Mouse (Mus musculus) kidney, postnatal 25 days (tissue): ENCODE results near the gene Fbxw10.

Source experiments
- DNase-seq, 2 experiments: peaks; one replicate each; pipeline ENCODE4 v3.0.0; 2021; ENCODE audit warnings: mixed read lengths in 2 of 2

Fbxw10 gene

DNA sequence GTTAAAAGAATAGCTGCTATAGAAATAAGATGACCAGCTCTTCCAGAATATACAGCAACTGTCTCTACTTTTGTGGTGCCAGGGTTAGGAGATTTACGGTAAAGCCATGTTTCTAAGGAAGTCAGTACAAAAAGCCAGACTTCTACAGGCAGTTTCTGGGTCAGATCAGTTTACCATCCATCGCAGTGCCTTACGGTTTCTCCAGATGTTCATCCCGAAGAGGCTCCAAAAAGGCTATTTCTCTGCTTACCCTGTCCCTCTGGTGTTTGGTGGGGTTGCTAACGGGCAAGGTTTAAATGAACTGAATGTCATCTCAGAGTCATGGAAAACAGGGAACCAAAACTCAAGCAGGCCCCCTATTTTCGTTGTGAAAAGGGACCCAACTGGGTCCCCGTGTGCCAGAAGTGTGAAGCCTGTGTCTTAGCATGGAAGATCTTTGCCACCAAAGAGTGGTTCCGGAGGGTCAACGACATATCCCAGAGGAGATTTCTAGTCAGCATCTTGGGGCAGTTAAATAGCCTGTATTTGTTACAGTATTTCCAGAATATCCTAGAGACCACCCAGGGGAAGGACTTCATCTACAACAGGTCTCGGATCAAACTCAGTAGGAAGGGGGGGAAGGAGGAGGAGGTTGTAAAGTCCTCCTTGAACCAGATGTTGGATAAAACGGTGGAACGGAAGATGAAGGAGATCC, at the start of gene Fbxw10:
Gene Fbxw10, plus strand, starts transcription at position 109 of the 694 bp plus-strand sequence.
- DNase-seq, result peak in 1 of 2 experiments; percentile 5

DNA sequence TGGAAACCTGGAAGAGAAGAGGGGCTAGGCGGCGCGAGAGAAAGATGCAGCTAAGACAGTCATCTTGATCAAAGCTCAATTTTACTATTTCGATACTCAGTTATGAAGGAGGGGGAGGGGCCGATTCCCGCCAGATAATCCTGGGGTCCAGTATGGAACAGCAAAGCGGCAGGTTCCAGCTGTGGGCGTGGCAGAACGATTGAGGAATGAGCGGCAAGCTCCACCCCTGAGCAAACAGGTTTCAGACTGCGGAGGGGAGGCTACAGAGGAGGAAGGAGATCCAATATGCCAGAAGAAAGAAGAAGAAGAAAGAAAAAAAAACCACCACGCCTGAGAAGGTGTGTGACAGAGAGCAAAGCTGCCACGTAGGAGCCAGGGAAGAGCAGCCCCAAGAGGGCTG, 42.8 kb upstream of the Fbxw10 start:
- no peak for DNase-seq

DNA sequence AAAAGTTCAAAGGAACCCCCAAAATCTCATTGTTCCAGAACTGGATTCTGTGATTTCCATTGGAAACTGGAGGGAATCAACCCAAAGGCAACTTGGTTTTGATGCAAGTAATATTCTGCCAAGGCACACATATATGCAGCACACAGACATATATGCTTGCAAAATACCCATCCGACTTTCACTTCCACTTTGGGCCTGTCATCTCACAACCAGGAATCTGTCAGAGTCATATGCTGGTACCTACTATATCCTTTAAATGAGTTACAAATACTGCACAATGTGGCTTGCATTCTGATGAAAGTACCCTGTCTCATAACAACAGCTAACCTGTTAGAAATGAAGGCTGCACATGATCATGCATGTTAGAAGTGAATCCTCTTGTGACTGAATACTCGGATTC, 38.9 kb upstream of the Fbxw10 start:
- DNase-seq, result no peak

DNA sequence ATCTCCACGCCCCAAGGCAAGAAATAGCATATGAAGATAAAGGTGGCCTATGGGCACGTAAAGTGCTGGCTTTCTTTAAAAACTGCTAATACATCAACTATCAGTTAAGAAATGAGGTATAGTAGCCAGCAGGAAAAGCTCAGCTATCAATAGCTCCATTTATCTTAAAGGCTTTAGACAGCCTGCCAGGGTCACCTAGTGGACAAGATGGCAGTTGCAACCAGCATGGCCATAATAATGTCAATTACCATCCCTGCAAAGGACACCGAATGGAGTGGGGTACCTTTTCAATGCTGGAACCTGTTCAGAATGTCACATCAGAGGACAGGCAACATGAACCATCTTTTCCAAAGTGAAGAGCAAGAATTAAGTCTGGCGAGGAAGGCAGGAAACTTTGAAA, 37.7 kb upstream of the Fbxw10 start:
- DNase-seq, result peak in 1 of 2 experiments; percentile 40

DNA sequence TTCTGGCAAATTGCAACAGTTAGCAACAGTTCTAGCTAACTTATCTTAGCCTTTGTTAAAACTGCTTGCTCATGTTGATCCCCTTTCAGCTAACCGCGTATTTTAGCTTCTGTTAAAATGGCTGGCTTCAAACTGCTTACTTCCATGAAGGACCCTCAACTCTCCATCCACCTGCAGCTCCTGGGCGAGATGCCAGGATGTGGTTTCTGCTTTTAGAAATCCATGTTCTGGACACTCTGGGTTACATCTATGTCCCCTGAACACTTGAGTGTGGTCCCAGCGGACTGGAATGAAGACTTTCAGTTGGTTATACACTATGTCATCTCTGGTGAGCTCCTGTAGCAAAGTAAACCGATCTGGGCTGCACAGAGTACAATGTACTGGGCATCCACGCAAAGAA, 34.6 kb upstream of the Fbxw10 start:
- peak in 1 of 2 experiments; percentile 41 for DNase-seq

DNA sequence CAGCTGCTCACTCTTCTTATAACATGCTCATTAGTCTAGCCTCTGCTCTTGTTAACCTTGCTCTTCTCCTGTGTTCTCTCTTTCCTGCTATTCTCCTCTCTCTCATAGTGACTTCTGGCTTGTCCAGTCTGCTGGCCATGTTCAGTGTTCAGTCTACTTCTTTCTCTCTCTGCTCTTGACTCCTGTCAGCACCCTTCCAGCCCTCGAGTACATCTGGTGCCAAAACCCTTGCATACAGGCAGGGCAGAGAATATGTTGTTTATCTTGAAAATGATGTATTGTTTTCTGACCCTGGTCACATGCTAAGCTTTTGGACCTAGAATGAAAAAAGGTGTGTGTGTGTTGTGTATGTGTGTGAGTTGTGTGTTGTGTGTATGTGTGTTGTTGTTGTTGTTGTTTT, 33.4 kb upstream of the Fbxw10 start:
- DNase-seq, result no peak

DNA sequence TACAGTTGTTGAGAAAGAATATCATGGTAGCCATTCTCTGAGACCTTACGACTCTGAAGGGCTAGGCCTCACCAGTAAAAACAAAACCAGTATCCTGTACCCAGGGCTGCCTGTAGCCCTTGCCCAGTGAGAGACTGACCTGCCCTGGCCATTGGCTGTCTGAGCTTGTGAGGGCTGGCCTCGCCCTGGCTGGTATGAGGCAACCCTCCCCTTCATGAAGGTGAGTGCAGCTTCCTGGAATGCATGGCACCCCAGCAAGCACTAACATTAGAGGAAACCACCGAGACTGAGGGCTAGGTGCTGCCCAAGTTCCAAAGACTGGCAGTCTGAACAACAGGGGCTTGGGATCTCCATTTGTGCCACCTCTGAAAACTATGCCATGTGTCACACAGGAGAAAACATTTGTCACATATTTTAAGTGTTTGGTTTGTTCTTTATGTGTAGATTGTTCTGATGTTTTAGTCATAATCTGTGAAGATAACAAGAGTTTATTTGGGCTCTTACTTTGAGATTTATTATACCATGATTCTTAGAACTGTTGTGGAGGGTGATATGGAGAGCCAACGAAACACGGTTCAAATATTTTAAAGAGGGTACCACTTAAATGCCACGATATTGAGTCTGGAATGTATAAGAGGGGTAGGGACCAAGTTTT, 32.8 kb upstream of the Fbxw10 start:
- DNase-seq, result peak; percentile 31 to 76

DNA sequence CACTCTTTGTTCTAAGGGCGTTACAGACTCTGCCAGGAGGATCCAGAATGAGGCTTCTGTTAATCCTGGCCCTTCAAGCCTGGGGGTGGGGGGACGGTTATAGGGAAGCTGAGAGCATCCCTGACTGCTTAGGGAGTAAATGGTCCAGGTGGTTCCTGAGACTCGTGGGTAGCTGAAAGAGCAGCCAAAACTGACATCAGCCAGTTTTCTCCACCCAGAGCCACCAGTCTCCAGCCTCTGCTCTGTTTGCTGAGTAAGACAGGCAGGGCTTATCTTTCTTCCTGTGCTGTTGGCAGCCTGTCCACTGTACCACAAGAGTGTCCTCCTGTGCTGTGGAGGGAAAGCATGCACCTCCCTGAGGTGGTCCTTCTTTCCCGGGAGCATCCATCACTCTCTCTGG, 32.2 kb upstream of the Fbxw10 start:
- DNase-seq, result no peak

DNA sequence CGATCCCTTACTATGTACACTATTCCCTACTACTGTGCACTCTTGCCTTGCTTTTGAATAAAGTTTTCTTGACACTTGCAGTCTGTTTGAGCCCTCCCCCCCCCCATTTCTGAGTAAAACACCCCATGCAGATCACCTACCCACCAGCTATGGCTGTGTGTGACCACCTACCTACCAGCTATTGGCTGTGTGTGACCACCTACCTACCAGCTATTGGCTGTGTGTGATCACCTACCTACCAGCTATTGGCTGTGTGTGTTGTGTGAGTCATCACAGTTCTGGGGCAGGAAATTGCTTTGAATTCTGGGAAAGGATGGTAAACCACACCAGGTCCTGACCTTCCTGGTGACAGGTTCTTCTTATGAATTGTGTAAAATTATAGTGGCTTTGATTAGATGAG, 31.4 kb upstream of the Fbxw10 start:
- no peak for DNase-seq

DNA sequence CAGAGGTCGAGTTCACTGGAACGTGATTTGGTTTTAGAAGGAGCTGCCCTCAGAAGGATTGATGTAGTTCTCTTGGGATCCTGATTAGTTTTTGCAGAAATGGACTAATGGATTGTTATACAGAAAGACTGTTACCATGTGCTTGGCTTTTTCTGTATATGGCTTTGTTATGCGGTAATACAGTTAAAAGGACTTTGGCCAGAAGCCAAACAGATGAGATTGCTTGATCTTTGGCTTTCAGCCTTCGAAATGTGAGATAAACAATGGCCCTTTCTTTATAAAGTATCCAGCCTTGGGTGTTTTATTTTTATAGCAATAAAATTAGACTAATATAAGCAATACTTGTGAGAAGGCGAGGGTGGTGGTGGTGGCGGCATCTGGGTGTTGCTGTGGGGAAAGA, 30.3 kb upstream of the Fbxw10 start:
- DNase-seq, result no peak

DNA sequence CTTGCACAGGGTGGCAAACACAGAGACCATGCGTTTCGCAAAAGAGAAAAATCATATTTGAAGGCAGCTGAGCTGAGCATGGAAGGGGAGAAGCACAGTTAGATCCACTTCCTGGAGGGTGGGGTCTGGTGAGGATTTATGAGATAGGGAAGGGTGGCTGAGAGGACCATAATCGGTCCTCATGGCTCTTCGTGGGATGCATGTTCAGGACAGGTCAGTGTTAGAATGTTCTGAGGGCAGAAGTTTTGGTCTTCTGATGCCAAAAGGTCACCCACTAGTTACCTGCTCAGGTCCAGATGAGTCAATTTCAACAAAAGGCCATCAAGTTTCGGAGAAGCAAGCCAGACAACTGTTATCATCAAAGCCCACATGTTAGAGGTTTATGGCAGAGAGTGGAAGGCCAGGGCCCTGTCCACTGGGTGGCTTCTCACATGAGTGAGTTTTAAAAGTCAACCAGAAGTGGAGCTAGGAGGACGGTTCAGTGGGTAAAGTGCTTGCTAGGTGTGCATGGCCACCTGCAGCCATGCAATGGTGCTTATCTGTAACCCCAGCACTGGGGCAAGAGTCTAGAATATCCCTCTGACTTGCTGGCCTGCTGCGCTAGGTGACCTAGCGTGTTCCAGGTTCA, 27.7 kb upstream of the Fbxw10 start:
- DNase-seq, result no peak

DNA sequence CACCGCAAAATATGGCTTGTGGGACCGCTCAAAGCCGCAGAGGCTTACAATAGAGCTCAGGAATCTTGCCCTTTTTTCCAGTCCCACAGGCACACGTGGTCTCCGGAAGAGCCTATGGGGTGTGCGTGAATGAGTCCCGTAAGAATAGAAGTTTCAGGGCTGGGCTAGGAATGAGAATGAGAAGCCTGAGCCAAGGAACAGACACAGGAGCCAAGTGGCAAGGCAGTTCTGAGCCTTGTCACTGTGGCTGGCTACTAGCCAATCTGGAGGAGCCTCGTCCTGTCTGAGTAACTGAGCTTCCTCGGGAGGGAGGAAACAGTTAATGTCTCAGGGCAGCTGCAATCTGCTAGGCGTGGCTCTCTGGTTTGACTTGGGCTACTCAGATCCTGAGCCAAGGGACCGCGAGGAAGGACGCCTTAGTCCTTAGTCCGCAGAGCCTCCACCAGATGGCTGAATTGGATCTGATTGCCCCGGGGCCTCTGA, 26.8 kb upstream of the Fbxw10 start, which contains the start of gene Trim16:
Gene Trim16, plus strand, starts transcription at position 173 of the 483 bp plus-strand sequence.
- peak; percentile 80 to 88 for DNase-seq

DNA sequence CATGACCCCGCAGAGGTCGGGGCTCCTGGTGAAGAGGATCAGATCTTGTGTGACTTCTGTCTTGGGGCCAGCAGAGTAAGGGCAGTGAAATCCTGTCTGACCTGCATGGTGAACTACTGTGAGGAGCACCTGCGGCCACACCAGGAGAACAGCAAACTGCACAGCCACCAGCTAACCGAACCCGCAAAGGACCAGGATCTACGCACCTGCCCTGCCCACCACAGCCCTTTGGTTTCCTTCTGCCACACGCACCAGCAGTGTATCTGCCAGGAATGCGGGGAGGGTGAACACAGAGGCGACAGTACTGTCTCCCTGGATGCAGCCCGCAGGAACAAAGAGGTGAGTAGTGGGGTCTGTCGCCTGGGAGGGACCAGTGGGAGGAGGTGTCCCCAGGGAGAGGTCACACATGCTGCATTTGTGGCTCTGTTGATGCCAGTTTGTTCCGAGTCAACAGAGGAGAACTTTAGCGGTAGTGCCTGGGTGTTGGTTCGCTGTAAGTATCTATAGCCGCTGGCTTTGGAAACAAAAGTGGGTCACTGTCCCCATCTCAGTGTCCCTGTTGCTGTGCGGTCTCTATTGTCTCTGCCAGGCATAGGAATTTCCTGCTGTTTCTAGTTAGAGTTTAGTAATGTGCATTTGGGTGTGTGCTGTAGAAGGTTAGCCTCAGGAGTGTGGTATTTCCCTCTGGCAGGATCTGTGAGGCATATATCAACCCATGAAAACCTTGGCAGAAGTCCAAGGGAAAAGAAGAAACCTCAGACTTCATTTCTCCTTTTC, 26.0 kb upstream of the Fbxw10 start:
- peak; percentile 6 to 40 for DNase-seq

DNA sequence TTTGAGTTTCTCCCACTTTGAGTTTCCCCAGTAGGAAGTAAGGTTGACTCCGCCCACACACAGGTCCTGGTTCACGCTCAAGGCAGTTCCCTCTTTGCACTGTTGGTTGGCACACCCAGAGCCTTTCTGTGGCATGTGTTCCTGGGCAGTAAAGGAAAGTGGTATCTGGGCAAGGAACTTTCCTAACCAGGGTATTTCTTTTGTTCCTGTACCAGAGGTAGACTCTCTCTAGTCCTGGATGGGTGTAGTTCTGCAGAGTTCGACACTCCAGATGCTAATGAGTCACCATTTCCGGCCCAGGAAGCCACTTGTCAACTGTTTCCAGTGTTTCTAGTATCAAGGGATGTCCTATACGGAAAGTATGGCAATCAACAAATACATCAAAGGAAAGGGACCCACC, 25.0 kb upstream of the Fbxw10 start:
- DNase-seq, result peak; percentile 52 to 70

DNA sequence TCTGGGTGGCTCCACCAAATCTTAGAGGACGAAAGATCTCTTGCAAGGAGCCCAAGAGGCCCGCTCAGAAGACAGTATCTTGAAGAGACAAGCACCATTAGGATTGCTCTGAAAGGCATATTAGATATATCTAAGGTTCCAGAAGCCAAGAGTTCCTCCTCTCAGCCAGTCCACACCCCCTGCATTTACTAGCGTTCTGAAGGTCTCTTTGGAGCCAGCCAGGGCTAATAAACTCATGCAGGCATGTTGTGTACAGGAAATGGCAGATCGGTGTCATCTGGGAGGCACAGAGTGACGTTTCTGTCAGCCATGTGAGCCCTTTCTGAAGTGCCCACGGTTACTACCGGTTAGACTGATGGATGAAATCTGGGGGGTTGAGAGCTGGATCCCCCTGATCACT, 22.7 kb upstream of the Fbxw10 start:
- DNase-seq, result no peak

DNA sequence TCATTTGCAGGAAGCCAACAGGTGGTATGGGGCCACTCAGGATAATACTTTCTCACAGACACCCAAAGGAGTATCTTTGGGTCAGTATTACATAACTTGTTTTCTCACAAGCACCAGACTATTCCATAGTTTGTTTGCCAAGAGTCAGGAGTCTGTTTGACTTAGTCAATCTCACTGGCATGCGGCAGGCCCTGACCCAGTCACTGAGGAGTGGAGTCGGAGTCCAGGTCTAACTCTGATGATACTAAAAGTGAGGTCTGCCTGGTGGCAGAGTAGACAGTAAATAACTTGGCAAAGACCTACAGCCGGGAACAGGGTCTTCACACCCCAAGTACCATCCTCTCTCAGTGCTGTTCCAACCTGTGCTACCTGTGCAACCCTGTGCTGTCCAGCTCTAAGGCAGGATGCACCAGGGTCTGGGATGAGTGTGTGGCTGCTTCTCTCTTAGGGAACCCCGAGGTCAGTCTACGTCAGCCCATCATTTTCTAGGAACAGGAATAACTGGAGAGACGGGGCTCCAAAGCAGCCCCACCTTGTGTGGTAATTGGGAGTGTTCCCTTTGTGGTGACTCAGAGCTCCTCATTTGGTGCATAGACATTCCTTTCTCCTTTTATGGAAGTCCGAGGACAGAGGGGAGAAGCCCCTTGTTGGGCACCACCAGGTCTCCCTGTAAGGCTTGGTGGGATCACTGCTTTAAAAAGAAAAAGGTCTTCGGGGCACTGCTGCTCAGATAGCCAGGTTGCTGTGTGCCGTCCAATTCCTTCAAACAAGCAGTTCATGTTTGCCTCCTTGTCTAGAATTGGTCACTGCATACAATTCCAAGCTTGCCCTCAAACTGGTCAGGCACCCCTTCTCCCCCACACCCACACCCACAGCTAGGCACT, 21.4 kb upstream of the Fbxw10 start:
- DNase-seq, result no peak

DNA sequence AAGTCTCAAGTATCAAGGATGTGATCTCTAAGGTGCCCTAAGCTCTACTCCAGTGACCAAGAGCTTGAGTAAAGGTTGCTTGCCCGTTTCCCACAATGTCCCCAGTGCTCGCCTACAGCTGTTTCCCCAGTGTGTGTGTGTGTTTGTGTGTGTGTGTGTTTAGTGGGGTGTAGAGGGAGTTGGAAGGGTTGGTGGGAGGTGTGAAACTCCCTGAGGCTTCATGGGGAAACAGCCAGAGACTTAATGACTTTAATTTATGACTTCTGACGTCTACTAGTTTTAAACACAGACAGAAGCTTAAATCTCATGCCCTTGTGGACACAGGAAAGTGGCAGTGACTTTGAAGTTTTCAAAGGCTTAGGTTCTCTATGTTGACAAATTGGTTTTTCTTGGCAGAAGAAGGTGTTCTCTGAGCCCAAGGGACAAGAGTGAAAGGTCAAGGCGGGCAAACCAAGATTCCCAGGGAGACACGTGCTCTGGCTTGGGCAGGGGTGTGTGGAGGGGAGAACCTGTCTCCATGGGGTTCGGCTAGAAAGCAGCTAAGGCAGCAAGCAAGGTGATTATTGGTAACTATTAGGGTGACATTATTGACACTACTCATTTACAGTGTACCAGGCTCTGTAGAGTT, 20.6 kb upstream of the Fbxw10 start:
- peak; percentile 62 to 83 for DNase-seq

DNA sequence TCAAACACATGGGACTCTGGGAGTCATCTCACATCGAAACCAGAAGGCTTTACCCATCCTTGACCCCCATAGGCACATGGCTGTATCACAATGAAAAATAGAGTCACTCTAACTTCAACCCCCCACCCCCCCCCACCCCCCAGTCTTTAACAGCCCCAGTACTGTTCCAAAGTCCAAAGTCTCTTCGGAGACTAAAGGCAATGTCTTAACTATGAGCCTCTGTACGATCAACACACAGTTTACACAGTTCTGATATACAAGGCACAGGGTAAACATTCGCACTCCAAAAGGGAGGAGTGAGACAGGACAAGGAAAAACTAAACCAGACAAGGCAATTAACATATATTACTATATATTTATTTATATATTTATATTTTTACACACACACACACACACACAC, 19.7 kb upstream of the Fbxw10 start:
- no peak for DNase-seq

DNA sequence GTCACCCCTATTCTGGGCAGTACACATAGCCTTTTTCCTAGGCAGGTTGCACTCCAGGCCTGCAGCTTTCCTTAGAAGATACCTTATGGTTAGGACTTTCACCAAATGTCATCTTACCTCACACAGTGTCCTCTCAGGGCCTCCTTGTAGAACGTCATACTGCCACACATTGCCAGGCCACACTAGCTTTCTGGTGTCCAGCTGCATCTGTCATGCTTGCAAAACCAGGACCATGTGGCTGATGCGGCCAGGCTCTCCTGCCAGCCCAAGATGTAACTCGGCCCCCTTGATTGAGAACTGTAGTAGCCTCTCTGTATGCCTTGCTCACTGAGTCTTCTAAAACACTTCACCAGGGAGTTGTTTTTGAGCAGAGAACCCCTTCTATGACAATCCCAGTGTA, 19.0 kb upstream of the Fbxw10 start:
- DNase-seq, result no peak

DNA sequence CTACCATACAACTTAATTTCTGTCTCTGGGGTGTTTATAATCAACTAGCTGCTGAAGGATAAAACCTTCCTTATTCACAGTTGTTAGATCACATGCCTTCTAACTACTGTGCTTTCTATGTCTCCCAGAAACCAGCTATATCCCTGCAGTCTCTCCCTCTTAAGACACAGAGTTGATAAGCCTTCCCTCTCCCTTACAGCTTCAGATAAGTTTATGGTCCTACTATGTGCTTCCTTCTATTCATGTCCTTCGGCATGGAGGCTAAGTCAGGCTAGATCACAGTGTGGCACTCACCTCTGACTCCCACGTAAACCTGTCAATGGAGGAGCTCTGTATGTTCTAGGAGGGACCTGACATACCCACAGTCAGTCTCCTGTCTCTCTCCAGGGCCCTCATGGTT, 16.5 kb upstream of the Fbxw10 start:
- no peak for DNase-seq

DNA sequence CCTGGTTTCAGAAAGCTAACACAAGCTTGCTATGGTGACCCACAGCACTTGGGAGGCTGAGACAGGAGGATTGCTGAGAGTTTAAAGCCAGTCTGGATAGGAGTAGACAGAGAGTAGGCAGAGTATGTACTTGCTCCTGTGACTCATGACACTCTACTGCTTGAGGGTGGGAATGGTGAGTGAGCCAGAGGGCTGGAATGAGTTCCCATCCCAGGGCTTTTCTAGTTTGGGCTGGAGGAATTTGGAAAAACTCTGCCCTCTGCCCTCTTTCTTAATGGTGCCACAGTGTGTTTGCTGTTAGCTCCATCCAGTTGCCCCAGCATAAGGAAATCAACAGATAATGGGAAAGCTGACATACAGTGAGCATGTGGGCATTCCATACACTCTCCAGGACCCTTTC, 15.0 kb upstream of the Fbxw10 start:
- no peak for DNase-seq

DNA sequence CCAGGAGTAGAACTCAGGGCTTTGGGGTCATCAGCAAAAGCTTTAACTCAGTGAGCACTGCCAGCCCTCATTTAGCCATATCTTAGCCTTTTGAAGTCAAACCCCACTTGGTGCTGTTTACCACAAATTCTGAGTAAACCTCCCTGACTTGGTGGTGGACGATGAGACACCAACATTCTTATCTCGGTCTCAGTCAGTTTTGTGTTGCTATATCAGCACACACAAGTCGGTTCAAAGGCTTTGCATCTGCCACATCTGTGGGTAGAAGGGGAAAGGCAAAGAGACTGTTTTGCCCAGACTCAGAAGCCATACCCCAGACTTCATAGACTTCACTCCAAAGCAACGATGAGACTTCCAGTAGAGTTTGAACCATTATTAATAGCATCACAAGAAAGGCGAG, 2.3 kb upstream of the Fbxw10 start:
- DNase-seq, result no peak
